ENCODE assay signal across 20 mouse cellular contexts in the genomic region with DNA sequence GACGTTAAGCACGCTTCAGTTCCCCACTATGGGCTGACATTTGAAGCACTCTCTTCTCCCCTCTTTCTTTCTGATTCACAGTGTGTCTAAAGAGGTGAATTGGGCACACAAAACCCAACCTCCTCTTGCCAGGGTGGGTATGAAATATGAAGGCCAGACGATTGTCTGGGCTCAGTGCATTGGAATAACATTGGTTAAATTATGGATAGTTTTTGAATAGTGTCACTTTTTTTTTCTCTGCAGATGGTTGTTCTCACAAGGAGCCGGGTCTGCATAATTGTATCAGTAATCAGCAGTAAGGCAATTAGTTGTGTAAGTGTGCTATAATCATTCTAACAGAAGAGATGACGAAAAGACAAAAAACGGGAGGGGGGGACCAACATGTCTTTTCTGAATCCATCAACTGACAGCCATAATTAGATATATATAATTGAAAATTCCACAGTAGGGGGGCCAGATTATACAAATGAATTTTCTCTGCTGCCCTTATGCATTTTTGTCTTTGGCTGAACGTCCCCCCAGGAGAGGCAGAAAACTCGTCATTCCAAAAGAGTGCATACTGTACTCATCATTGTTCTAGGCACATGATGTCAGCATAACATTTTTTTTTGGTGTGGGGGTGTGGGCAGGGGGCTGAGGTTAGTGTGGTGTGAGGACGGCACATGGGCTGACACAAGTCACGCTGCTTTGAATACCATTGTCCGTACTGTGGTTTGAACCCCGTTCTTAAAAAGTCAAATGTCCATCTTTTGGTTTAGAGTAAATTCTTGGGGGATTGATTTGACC.
A peak's percentile ranks its signal among the peaks of the same experiment; 100 is the strongest.
DNase-seq lines count a peak whose midpoint lies in the region; ATAC-seq lines count a peak whose summit lies in the region.
"Had no signal": no experiment of that assay in that cellular context is flagged by ENCODE, and none has a peak within 500 bp of the region (broad histone marks: within the 10 kb centered on the region; RNA-seq: fewer than 3 reads in every experiment).

No protein-coding gene starts in this region.

- no peaks in the 10 kb centered on the region for H3K36me3 ChIP-seq in midbrain, embryonic 11.5 days (ENCODE audit: control insufficient read depth, insufficient read depth, low read length)
- no peaks in the 10 kb centered on the region for H3K36me3 ChIP-seq in midbrain, embryonic 15.5 days (replicated peaks)
- no peaks in the 10 kb centered on the region for H3K36me3 ChIP-seq in forebrain, embryonic 14.5 days (ENCODE audit: control insufficient read depth, insufficient read depth, low read length)
- H3K36me3 ChIP-seq in heart, embryonic 10.5 days, result no peaks in the 10 kb centered on the region
- H3K36me3 ChIP-seq: stomach, embryonic 15.5 days had no signal

- H3K9ac ChIP-seq in midbrain, embryonic 11.5 days (ENCODE audit: low read length), result no peak overlapping the region
- H3K9ac ChIP-seq in midbrain, embryonic 15.5 days, result no peak overlapping the region
- H3K9ac ChIP-seq in forebrain, embryonic 14.5 days (ENCODE audit: low read length), result no peak overlapping the region
- H3K9ac ChIP-seq: stomach, embryonic 15.5 days had no signal

- no peaks in the 10 kb centered on the region for H3K27me3 ChIP-seq in midbrain, embryonic 11.5 days (ENCODE audit: control insufficient read depth, insufficient read depth, low read length)
- no peaks in the 10 kb centered on the region for H3K27me3 ChIP-seq in midbrain, embryonic 15.5 days (replicated peaks)
- no peaks in the 10 kb centered on the region for H3K27me3 ChIP-seq in forebrain, embryonic 14.5 days (replicated peaks; ENCODE audit: control insufficient read depth, insufficient read depth, low read length)
- H3K27me3 ChIP-seq in heart, embryonic 10.5 days (ENCODE audit: insufficient read depth, poor library complexity, severe bottlenecking), result no peaks in the 10 kb centered on the region
- H3K27me3 ChIP-seq: Patski; stomach, embryonic 15.5 days had no signal

- H3K9me3 ChIP-seq in midbrain, embryonic 11.5 days (ENCODE audit: control insufficient read depth, low read length), result no peaks in the 10 kb centered on the region
- H3K9me3 ChIP-seq in midbrain, embryonic 15.5 days, result no peaks in the 10 kb centered on the region
- H3K9me3 ChIP-seq in forebrain, embryonic 14.5 days (replicated peaks; ENCODE audit: control insufficient read depth, low read length), result no peaks in the 10 kb centered on the region
- no peaks in the 10 kb centered on the region for H3K9me3 ChIP-seq in heart, embryonic 10.5 days
- H3K9me3 ChIP-seq: stomach, embryonic 15.5 days had no signal

- no peak overlapping the region for H3K4me2 ChIP-seq in midbrain, embryonic 11.5 days
- no peak overlapping the region for H3K4me2 ChIP-seq in midbrain, embryonic 15.5 days
- no peak overlapping the region for H3K4me2 ChIP-seq in forebrain, embryonic 14.5 days (ENCODE audit: low read length)
- H3K4me2 ChIP-seq: liver, embryonic 11.5 days; stomach, embryonic 15.5 days had no signal

- DNase-seq in embryo, embryonic 10.5 days (ENCODE audit: low spot score), result peak; percentile 50
- DNase-seq in embryo, embryonic 11 days, result no peak
- DNase-seq in midbrain, embryonic 11.5 days (ENCODE audit: low spot score, missing footprints), result peak; percentile 66
- DNase-seq in forebrain, embryonic 14.5 days (ENCODE audit: low spot score), result peak; percentile 94
- DNase-seq in retina, postnatal 1 day, result peak; percentile 63
- DNase-seq in heart, embryonic 10.5 days (ENCODE audit: low spot score), result no peak
- DNase-seq in testis, postnatal 10 days (ENCODE audit: low spot score), result no peak
- DNase-seq: adrenal gland, adult 8-10 months; cerebellum, postnatal 14 days; gastrocnemius, postnatal 10 days; heart, adult 2 months; lung, adult 18-20 months; lung, postnatal 14 days; right cerebral cortex, postnatal 25 days; thymus, postnatal 14 days had no signal

- H3K4me3 ChIP-seq in midbrain, embryonic 11.5 days (ENCODE audit: low read depth, low read length), result no peak overlapping the region
- no peak overlapping the region for H3K4me3 ChIP-seq in midbrain, embryonic 15.5 days
- H3K4me3 ChIP-seq in forebrain, embryonic 14.5 days (ENCODE audit: low read depth, low read length), result no peak overlapping the region
- H3K4me3 ChIP-seq in heart, embryonic 10.5 days, result no peak overlapping the region
- H3K4me3 ChIP-seq: heart, adult 2 months; stomach, embryonic 15.5 days had no signal

- 80% methylated on average over 12 of the region's 12 CpGs for WGBS in midbrain, embryonic 11.5 days
- 47% methylated on average over 12 of the region's 12 CpGs for WGBS in midbrain, embryonic 15.5 days
- WGBS in forebrain, embryonic 14.5 days, result 4% methylated on average over 12 of the region's 12 CpGs
- WGBS in heart, embryonic 10.5 days, result 78% methylated on average over 12 of the region's 12 CpGs

- H3K27ac ChIP-seq in midbrain, embryonic 11.5 days (ENCODE audit: low read depth, low read length), result no peak overlapping the region
- no peak overlapping the region for H3K27ac ChIP-seq in midbrain, embryonic 15.5 days
- peak overlapping the region; percentile 69 for H3K27ac ChIP-seq in forebrain, embryonic 14.5 days (ENCODE audit: low read depth, low read length)
- H3K27ac ChIP-seq in heart, embryonic 10.5 days, result no peak overlapping the region
- H3K27ac ChIP-seq: heart, adult 2 months; stomach, embryonic 15.5 days had no signal

- ATAC-seq in midbrain, embryonic 11.5 days (ENCODE audit: low FRiP score), result no peak
- no peak for ATAC-seq in midbrain, embryonic 15.5 days (replicated peaks)
- ATAC-seq in forebrain, embryonic 14.5 days, result peak; percentile 81
- ATAC-seq: intestine, postnatal 0 days; Patski had no signal

- no peaks in the 10 kb centered on the region for H3K4me1 ChIP-seq in midbrain, embryonic 11.5 days (ENCODE audit: control insufficient read depth, insufficient read depth, low read length)
- peaks cover 4% of the 10 kb centered on the region; the same call in 1 of the 2 replicates for H3K4me1 ChIP-seq in midbrain, embryonic 15.5 days
- peaks cover 20% of the 10 kb centered on the region; the same call in 1 of the 2 replicates for H3K4me1 ChIP-seq in forebrain, embryonic 14.5 days (ENCODE audit: control insufficient read depth, insufficient read depth, low read length)
- no peaks in the 10 kb centered on the region for H3K4me1 ChIP-seq in heart, embryonic 10.5 days
- H3K4me1 ChIP-seq: stomach, embryonic 15.5 days had no signal

Comparison
In these comparisons a context has a peak if more than half of its experiments do, and no peak if none do; other contexts are left out.
1. DNase-seq: peak in embryo, embryonic 10.5 days (single experiment), midbrain, embryonic 11.5 days (single experiment), forebrain, embryonic 14.5 days (single experiment) and retina, postnatal 1 day (single experiment); none in embryo, embryonic 11 days (single experiment), heart, embryonic 10.5 days (single experiment) and testis, postnatal 10 days (single experiment).